15 mouse cellular contexts compared by ENCODE assay signal in the genomic region with DNA sequence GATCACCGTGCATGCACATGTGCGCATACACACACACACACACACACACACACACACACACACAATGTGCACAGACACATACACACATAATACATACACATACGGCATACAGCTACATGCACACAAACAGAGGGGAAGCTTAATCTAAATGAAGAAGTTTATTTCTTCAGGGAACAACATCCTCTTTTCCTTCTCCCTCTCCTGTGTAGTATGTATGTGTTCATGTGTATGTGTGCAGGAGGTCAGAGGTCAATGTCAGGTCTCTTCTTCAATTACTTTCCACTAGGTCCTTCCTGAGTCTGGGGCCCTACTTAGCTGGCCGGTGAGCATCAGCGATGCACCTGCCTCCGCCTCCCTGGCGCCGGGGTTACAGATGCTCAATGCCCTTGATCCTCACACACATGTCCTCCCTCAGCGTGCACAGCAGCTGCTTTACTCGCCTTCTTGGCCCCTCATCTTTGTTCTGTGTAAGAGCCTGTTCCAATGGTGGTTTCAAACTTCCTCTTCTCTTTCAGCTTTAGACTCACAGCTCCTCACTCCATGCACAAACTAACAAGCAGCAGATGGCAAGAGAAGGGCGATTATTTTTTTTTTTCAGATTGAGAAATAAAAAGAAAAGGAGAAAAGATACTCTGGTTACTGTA.
"Had no signal": no experiment of that assay in that cellular context is flagged by ENCODE, and none has a peak within 500 bp of the region (broad histone marks: within the 10 kb centered on the region; RNA-seq: fewer than 3 reads in every experiment).

No protein-coding gene starts in this region.

- H3K9me3 ChIP-seq: limb, embryonic 10.5 days; liver, embryonic 15.5 days; neural tube, embryonic 13.5 days; stomach, embryonic 15.5 days had no signal

- DNase-seq: kidney, adult 11 months; kidney, adult 9 months; kidney, postnatal 36 days; lung, adult 2 months; lung, postnatal 36 days; retina, postnatal 1 day had no signal

- H3K36me3 ChIP-seq: limb, embryonic 10.5 days; liver, embryonic 15.5 days; midbrain, embryonic 15.5 days; neural tube, embryonic 13.5 days; stomach, embryonic 15.5 days had no signal

- H3K4me3 ChIP-seq: layer of hippocampus, adult 2 months; limb, embryonic 10.5 days; liver, embryonic 15.5 days; megakaryocyte, embryonic 14.5 days; midbrain, embryonic 15.5 days; neural tube, embryonic 13.5 days; stomach, embryonic 15.5 days had no signal

- H3K27me3 ChIP-seq: liver, embryonic 15.5 days; midbrain, embryonic 15.5 days; neural tube, embryonic 13.5 days; stomach, embryonic 15.5 days had no signal

- H3K27ac ChIP-seq: kidney, postnatal 0 days; layer of hippocampus, adult 2 months; limb, embryonic 10.5 days; liver, embryonic 15.5 days; midbrain, embryonic 15.5 days; neural tube, embryonic 13.5 days; stomach, embryonic 15.5 days had no signal

- H3K4me1 ChIP-seq: limb, embryonic 10.5 days; liver, embryonic 15.5 days; midbrain, embryonic 15.5 days; neural tube, embryonic 13.5 days; stomach, embryonic 15.5 days had no signal

- ATAC-seq: lung, postnatal 0 days; midbrain, embryonic 15.5 days had no signal
